Mouse (Mus musculus): Measurements from ENCODE around the gene Dazap1. TPM values are rescaled to one million over a fixed set of nuclear protein-coding genes. Genes with fewer than 3 reads are reported as not detected.

Dazap1 gene
- polyA plus RNA-seq, 1 experiment from 2014 or later, result 44.7 TPM

GRCm38 (mm10) chr10:80321014-80321669 is 59.9 kb downstream of the Dazap1 start:
- WGBS, result 77% methylated on average over 6 of the region's 6 CpGs
- H3K27me3 ChIP-seq (ENCODE audit: control insufficient read depth, insufficient read depth, low read length), result peaks cover 6% of the 10 kb centered on the region
- H3K27ac ChIP-seq (replicated peaks; ENCODE audit: low read depth, low read length), result no peak overlapping the region
- DNase-seq (ENCODE audit: low spot score), result no peak
- H3K9me3 ChIP-seq (replicated peaks; ENCODE audit: control insufficient read depth, low read length), result no peaks in the 10 kb centered on the region
- no peaks in the 10 kb centered on the region for H3K36me3 ChIP-seq (replicated peaks; ENCODE audit: control insufficient read depth, insufficient read depth, low read depth, low read length)
- no peak overlapping the region for H3K9ac ChIP-seq (replicated peaks; ENCODE audit: low read length)
- no peak for ATAC-seq (replicated peaks; ENCODE audit: insufficient number of reproducible peaks, low FRiP score, low TSS enrichment, low read depth)
- H3K4me2 ChIP-seq (ENCODE audit: low read depth, low read length), result no peak overlapping the region
- H3K4me1 ChIP-seq (ENCODE audit: control insufficient read depth, insufficient read depth, low read length), result 0 out of 2 replicates have a peak, but pooled peaks cover 6% of the 10 kb centered on the region
- no peak overlapping the region for H3K4me3 ChIP-seq (ENCODE audit: low read depth, low read length)

GRCm38 (mm10) chr10:80321670-80322581 is 60.6 kb downstream of the Dazap1 start:
- Histone ChIP-seq H3K4me1 (ENCODE audit: control insufficient read depth, insufficient read depth, low read length) (0 out of 2 replicates have a peak, but pooled peaks cover 6% of the 10 kb centered on the region), H3K4me2 (ENCODE audit: low read depth, low read length) (no peak overlapping the region), H3K4me3 (ENCODE audit: low read depth, low read length) (no peak overlapping the region), H3K9ac (replicated peaks; ENCODE audit: low read length) (no peak overlapping the region), H3K27ac (replicated peaks; ENCODE audit: low read depth, low read length) (no peak overlapping the region), H3K36me3 (replicated peaks; ENCODE audit: control insufficient read depth, insufficient read depth, low read depth, low read length) (no peaks in the 10 kb centered on the region), H3K27me3 (ENCODE audit: control insufficient read depth, insufficient read depth, low read length) (no peaks in the 10 kb centered on the region; the same call in 1 of the 2 replicates), H3K9me3 (replicated peaks; ENCODE audit: control insufficient read depth, low read length) (no peaks in the 10 kb centered on the region)
- no peak for ATAC-seq (replicated peaks; ENCODE audit: insufficient number of reproducible peaks, low FRiP score, low TSS enrichment, low read depth)
- no peak for DNase-seq (ENCODE audit: low spot score)
- 88% methylated on average over 21 of the region's 21 CpGs for WGBS

- Histone ChIP-seq H3K9me3 (replicated peaks; ENCODE audit: control insufficient read depth, low read length) (no peaks in the 10 kb centered on the region), H3K4me1 (ENCODE audit: control insufficient read depth, insufficient read depth, low read length) (0 out of 2 replicates have a peak, but pooled peaks cover 6% of the 10 kb centered on the region), H3K4me2 (ENCODE audit: low read depth, low read length) (peak overlapping the region; percentile 97), H3K9ac (replicated peaks; ENCODE audit: low read length) (peak overlapping the region; percentile 71), H3K36me3 (replicated peaks; ENCODE audit: control insufficient read depth, insufficient read depth, low read depth, low read length) (no peaks in the 10 kb centered on the region), H3K27ac (replicated peaks; ENCODE audit: low read depth, low read length) (no peak overlapping the region), H3K27me3 (ENCODE audit: control insufficient read depth, insufficient read depth, low read length) (no peaks in the 10 kb centered on the region; the same call in 1 of the 2 replicates), H3K4me3 (ENCODE audit: low read depth, low read length) (peak overlapping the region; percentile 59)
- WGBS, result 5% methylated on average over 28 of the region's 28 CpGs
- DNase-seq (ENCODE audit: low spot score) (peak; percentile 40), ATAC-seq (replicated peaks; ENCODE audit: insufficient number of reproducible peaks, low FRiP score, low TSS enrichment, low read depth) (no peak)
These were observed 61.5 kb downstream of the Dazap1 start for GRCm38 (mm10) chr10:80322811-80323211.

GRCm38 (mm10) chr10:80323261-80324119 is 62.2 kb downstream of the Dazap1 start:
- no peaks in the 10 kb centered on the region; the same call in 1 of the 2 replicates for H3K27me3 ChIP-seq (ENCODE audit: control insufficient read depth, insufficient read depth, low read length)
- H3K4me2 ChIP-seq (ENCODE audit: low read depth, low read length), result peak overlapping the region; percentile 97
- H3K4me3 ChIP-seq (ENCODE audit: low read depth, low read length), result peak overlapping the region; percentile 59
- no peak for ATAC-seq (replicated peaks; ENCODE audit: insufficient number of reproducible peaks, low FRiP score, low TSS enrichment, low read depth)
- under 1% methylated on average over 44 of the region's 46 CpGs for WGBS
- 0 out of 2 replicates have a peak, but pooled peaks cover 6% of the 10 kb centered on the region for H3K4me1 ChIP-seq (ENCODE audit: control insufficient read depth, insufficient read depth, low read length)
- no peaks in the 10 kb centered on the region for H3K9me3 ChIP-seq (replicated peaks; ENCODE audit: control insufficient read depth, low read length)
- H3K36me3 ChIP-seq (replicated peaks; ENCODE audit: control insufficient read depth, insufficient read depth, low read depth, low read length), result no peaks in the 10 kb centered on the region
- H3K9ac ChIP-seq (replicated peaks; ENCODE audit: low read length), result peak overlapping the region; percentile 71
- peak; percentile 55 for DNase-seq (ENCODE audit: low spot score)
- no peak overlapping the region for H3K27ac ChIP-seq (replicated peaks; ENCODE audit: low read depth, low read length)

- peak overlapping the region; percentile 97; the same call in 1 of the 2 replicates for H3K4me2 ChIP-seq (ENCODE audit: low read depth, low read length)
- H3K4me3 ChIP-seq (ENCODE audit: low read depth, low read length), result peak overlapping the region; percentile 59
- no peaks in the 10 kb centered on the region; the same call in 1 of the 2 replicates for H3K27me3 ChIP-seq (ENCODE audit: control insufficient read depth, insufficient read depth, low read length)
- no peaks in the 10 kb centered on the region for H3K9me3 ChIP-seq (replicated peaks; ENCODE audit: control insufficient read depth, low read length)
- H3K4me1 ChIP-seq (ENCODE audit: control insufficient read depth, insufficient read depth, low read length), result 0 out of 2 replicates have a peak, but pooled peaks cover 6% of the 10 kb centered on the region
- no peak for DNase-seq (ENCODE audit: low spot score)
- H3K27ac ChIP-seq (replicated peaks; ENCODE audit: low read depth, low read length), result no peak overlapping the region
- ATAC-seq (replicated peaks; ENCODE audit: insufficient number of reproducible peaks, low FRiP score, low TSS enrichment, low read depth), result no peak
- H3K9ac ChIP-seq (replicated peaks; ENCODE audit: low read length), result no peak overlapping the region
- no peaks in the 10 kb centered on the region for H3K36me3 ChIP-seq (replicated peaks; ENCODE audit: control insufficient read depth, insufficient read depth, low read depth, low read length)
- 77% methylated on average over 17 of the region's 17 CpGs for WGBS
These were observed 63.1 kb downstream of the Dazap1 start for GRCm38 (mm10) chr10:80324120-80325037.

- ATAC-seq (replicated peaks; ENCODE audit: insufficient number of reproducible peaks, low FRiP score, low TSS enrichment, low read depth) (no peak), DNase-seq (ENCODE audit: low spot score) (no peak)
- Histone ChIP-seq H3K9ac (replicated peaks; ENCODE audit: low read length) (no peak overlapping the region), H3K4me1 (ENCODE audit: control insufficient read depth, insufficient read depth, low read length) (0 out of 2 replicates have a peak, but pooled peaks cover 6% of the 10 kb centered on the region), H3K9me3 (replicated peaks; ENCODE audit: control insufficient read depth, low read length) (no peaks in the 10 kb centered on the region), H3K27ac (replicated peaks; ENCODE audit: low read depth, low read length) (no peak overlapping the region), H3K4me3 (ENCODE audit: low read depth, low read length) (no peak overlapping the region), H3K4me2 (ENCODE audit: low read depth, low read length) (no peak overlapping the region), H3K36me3 (replicated peaks; ENCODE audit: control insufficient read depth, insufficient read depth, low read depth, low read length) (no peaks in the 10 kb centered on the region), H3K27me3 (ENCODE audit: control insufficient read depth, insufficient read depth, low read length) (no peaks in the 10 kb centered on the region; the same call in 1 of the 2 replicates)
- WGBS, result 83% methylated on average over 21 of the region's 21 CpGs
These were observed 63.8 kb downstream of the Dazap1 start for GRCm38 (mm10) chr10:80325045-80325444.

Data from embryonic facial prominence, embryonic 11.5 days (tissue).